Mouse (Mus musculus): Measurements from ENCODE around the gene Fam198b.
"Not testable (repeated sequence)": the region's sequence is repeated elsewhere in the genome, so short reads cannot be mapped to it uniquely, and the experiment has no call there.

The Fam198b gene

GRCm38 (mm10) chr3:79928409-79928808, 44.1 kb downstream of the Fam198b start:
- no peak for DNase-seq

DNA sequence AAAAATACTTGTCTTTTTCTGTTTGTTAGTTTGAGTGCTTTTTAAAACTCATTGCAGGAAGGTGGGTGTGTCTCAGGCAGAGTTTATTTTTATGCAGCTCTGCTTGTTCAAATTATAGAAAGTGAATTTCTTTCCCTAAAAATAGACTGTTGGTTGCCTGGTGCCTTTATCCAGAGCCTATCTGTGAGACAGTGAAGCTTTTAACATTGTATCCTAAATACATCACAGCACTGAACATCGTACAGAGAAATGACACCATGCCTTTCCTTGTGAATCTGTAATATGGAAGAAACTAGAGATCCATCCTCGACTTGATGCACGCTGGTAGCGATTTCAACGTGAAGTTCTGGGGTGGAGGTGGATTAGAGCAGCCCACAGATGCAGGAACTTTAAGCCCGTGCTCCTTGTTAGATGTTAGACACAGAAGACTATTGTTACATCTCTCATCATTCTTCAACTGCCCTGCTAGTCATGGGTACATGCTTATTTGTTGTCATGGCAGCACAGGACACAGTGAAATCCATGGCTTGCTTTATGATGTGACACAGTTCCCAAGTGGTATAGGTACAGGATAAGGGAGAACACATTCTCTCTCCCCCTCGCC, 45.9 kb downstream of the Fam198b start:
- DNase-seq = no peak

DNA sequence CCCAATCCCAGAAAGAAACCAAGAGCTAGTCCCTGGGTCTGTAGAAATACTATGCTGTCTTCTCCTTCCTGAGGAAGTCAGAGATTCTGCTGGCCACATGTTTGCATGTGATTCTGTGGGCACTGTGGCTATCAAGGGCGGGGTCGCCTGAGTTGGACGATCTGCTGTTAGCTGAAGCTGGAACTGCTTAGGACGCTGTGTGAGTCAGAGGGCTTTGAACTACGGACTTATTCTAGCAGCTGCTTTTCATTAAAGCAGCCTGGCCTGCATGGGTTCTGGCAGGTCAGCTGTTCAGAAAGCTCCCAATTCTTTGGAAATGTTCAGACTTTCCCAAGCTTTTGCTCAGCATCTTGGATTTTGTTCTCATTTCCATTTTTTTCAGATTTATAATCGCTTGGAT, 51.9 kb downstream of the Fam198b start:
- DNase-seq = peak; percentile 14

DNA sequence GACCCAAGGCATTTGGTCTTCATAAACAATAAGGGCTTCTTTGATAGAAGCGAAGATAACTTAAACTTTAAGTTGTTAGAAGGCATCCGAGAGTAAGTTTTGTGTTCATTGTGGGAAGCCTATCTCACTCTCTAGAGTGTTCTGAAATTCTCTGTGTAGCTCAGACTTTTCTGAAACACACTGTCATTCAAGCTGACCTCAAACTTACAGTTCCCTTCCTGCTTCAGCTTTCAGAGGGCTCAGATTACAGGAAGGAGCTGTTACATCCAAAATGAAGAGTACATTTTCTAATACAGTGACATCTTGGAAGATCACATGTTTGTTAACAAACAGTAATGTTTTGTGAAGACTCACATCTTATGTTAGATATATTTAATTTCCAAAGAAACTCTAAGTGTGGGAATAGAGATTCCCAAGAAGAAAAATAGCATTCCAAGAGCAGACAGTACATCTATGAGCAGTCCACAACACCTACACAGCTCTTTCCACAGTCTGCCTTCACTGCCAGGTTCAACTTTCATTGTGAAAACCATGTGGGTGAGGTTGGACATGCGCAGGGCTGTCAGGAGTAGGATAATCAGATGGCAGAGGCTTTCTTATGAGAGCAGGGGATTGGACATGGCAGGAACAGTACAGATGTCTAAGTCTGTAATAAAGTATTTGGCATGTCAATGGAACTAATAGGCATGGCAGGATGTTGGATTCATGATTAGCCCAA, 52.6 kb downstream of the Fam198b start:
- DNase-seq = no peak

- DNase-seq = peak; percentile 28
Measured at GRCm38 (mm10) chr3:79947736-79948135, 63.4 kb downstream of the Fam198b start.

GRCm38 (mm10) chr3:79948151-79948550, 63.8 kb downstream of the Fam198b start:
- no peak for DNase-seq

DNA sequence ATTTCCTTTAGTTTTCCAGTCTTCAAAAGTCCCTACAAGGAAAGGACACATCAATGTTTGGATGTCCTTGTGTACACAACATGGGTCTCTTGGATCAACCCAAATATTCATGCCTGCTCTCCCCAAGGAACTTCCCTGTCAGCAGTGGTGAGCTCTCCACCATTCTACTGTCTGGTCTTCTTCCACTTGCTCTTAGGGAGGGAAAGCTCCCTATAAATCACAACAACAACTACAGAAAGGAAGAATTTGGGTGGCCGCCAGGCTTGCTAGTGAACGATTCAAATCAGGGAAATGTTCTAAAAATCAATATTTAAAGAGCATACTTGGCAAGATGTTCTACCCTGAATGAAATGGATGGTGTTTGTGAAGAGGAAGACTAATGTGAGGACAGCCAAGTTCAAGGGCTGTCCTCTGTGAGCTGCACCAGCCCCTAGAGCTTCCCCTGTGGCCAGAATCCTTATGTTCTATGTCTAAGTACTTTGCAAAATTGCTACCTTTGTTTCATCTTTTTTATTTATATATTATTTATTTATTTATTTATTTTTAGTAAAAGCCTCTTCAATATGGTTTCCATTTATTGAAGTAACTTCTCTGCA, 68.9 kb downstream of the Fam198b start:
- DNase-seq = peak; percentile 41

DNA sequence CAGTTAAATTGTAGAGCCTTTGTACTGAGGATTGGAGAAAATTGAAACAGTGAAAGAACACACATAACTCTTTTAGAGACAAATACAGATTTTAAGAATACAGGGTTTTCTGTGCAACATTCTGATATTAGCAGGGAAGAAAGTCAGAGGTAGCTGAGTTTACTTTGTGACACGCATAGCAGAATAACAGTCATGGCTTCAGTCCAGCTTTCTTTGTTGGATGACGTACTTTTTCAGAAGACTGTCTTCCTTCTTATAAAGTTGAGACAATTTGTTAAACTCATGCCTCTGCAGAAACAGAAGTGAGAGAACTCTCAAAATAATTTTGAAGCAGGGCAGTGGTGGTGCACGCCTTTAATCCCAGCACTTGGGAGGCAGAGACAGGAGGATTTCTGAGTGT, 70.9 kb downstream of the Fam198b start:
- no peak for DNase-seq

DNA sequence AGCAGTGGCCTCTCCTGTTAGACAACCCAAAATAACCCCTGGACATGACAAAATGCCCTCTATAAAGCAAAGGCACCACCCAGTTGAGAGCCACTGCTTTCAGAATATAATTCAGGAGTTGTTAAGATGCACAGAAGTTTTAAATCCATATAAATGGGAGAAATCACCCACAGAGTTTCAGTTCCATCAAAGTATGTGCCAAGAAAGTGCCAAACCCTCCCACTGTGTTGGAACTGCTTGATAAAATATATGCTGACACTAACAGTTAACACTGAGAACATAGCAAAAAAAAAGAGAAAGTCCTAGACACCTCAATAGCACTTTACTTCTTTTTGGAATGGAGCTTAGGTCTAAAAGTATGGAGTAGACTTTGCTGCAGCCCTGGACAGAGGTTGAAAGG, 72.5 kb downstream of the Fam198b start:
- no peak for DNase-seq

- no peak for DNase-seq
Measured at GRCm38 (mm10) chr3:79957752-79958151, 73.4 kb downstream of the Fam198b start.

DNA sequence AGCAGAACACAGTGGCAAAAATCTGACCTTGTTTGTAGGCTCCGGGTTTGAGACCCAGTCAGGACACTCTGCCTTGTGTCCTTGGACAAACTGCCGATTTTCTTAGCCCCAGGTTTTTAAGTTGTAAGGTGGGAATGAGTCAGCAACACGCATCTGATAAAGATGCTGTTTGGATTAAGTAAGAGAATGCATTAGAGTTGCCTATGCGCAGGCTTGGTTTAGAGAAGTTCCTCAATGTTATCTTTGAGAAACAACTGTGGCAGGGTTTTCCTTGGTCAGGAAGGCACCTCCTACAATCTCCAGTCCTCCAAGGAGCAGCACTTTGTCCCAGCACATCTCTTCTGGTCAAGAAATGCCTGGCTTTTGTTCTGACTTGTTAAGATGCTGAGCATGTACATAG, 82.4 kb downstream of the Fam198b start:
- no peak for DNase-seq

GRCm38 (mm10) chr3:79967346-79967745, 83.0 kb downstream of the Fam198b start:
- no peak for DNase-seq

GRCm38 (mm10) chr3:79968426-79968825, 84.1 kb downstream of the Fam198b start:
- DNase-seq = no peak

GRCm38 (mm10) chr3:79969536-79969935, 85.2 kb downstream of the Fam198b start:
- DNase-seq = not testable (repeated sequence)

DNA sequence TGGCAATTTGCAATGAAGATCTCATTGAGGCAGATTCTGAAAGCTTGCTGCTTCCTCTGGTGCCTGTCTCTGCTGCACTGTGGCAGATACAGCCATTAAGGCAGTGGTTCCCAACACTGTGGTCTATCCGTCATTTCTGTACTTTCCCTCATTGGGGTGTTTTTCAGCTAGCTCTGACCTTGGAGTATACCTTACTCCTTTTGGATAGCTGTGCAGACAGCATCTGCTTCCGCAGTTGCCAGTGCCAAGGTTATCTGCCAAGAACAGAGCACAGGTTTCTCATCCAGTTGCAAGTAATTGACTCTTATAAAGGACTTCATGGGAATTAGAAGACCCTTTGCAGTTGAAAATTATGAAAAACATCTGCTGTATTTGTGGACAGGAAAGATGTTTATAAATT, 85.7 kb downstream of the Fam198b start:
- no peak for DNase-seq

GRCm38 (mm10) chr3:79970498-79970897, 86.2 kb downstream of the Fam198b start:
- DNase-seq = no peak

DNA sequence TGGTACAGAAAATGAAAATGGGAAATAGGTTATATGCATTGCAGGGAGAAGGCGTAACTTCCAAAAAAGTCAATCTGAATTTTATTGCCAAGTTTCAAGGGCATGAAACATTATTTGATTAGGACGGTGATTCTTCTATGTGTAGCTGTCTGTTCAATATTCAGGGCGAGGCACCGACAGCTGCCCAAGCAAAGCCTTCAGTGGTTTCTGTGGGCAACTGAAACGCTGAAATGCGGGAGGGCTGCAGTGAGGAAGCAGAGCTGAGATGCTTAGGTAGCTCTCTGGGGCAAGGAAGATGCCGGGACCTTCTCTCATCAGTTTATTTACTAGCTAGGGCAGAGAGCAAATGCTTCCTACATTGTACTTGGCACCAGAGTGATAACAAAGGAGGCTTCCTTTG, 87.2 kb downstream of the Fam198b start:
- DNase-seq = no peak

DNA sequence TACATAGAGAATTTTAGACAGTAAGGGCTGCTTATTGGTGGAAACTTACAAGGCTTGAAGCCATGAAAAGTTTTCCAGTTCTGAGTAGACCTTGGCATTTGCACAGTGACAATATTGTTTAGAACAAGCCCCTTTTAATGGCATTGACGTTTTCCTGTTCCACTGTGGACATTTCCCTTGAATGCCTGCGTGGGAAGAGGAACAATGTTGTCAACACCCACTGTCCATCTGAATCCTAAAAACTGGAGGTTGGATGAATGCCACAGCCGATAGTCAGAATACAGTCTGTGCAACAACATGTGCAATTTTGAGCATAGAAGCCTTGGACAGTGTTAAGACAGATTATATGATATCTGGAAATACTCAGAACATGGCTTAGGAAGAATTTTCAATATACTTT, 92.5 kb downstream of the Fam198b start:
- DNase-seq = no peak

DNA sequence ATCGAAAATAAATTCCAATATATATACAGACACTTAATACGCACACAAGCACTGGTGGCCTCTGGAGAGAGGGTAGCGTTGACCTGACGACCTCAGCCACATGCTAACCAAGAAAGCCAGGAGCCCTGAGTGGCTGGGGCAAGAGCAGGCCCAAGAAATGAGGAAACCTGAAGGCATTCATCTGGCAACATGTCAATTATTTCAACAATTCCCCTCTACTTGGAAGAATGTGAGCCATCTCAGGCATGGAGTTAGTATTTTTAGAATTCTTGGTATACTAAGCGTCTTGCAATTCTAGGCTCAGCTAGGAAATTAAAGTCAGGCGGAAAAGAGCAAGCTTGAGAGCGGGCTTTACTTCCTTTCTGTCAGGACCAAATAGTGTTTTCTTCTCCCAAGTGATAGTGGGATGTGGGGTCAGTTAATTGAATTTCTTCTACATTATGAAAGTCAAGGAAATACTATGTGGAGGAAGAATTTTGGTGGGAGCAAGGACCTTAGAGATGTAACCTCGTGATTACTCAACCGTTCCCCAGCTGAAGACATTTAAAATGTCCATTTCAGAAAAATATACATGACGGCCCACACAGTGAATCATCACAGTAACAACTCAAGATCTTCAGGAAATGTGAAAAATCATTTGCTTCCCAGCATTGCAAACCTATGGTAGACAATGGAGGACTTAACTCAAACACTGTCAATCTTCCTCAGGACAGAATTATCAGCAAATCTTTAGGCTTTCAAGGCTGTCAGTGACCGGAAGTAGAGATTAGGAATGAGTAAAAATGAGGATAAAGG, 93.5 kb downstream of the Fam198b start:
- peak; percentile 41 for DNase-seq

GRCm38 (mm10) chr3:79980714-79981113, 96.4 kb downstream of the Fam198b start:
- no peak for DNase-seq

DNA sequence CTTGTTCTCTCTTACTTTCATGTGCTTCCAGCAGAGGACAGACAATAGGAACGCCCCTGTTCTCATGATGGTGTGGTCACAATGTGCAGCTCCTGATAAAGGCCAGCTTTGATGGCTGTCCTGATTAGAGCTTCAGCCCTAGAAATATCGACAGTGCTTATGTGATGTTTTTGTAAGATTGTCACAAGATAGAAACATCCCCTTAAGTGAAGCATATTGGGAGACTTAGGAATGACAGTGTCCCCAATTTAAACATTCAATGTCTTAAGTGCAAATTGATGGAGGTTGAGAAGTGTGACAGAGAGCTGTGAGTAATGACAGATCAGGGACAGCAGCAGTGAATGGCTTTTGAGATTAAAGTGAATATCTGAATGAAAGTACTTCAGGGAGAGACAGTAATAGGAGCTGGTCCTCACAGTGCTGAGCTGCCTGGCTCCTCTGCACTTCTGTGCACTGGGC, 99.7 kb downstream of the Fam198b start:
- DNase-seq = no peak

DNA sequence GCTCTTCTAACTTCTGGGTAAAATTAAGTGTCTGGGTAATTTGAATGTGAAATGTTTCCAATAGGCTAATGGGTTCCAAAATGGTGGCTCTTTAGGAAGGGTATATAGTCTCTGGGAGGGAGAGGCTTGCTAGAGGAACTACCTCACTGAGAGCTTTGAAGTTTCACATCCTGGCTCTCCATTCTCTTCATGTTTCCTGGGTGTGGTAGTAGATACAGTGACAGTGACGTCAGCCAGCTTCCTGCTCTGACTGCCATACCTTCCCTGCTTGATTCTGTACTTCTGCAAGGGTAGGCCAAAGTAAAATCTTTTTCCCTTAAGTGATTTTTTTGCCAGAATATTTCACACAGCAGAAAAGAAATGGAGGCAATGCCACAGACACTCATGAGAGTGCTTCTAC, 100.2 kb downstream of the Fam198b start:
- DNase-seq = no peak

GRCm38 (mm10) chr3:79989250-79989649, 104.9 kb downstream of the Fam198b start:
- no peak for DNase-seq

GRCm38 (mm10) chr3:79989911-79990310, 105.6 kb downstream of the Fam198b start:
- DNase-seq = no peak
